Mouse (Mus musculus): ENCODE measurements around the gene Trdn.

GRCm38 (mm10) chr10:33256202-33256601, 175.8 kb downstream of the Trdn start:
- TF ChIP-seq POLR2A (IDR thresholded peaks at IDR 0.05; ENCODE audit: borderline replicate concordance, insufficient read depth, low read length) = no peak
- no peak for TF ChIP-seq CTCF (IDR thresholded peaks at IDR 0.05; ENCODE audit: borderline replicate concordance, insufficient read depth, low read depth, low read length)
